Mouse (Mus musculus): ENCODE measurements at regions not wholly inside any gene's neighbourhood (a gene's known extent, or its start where the extent isn't known, plus 50 kb on each side); places are given as distances from the start of the nearest gene placed in this dataset.

- no peak for TF ChIP-seq CTCF (conservative IDR thresholded peaks at IDR 0.05; ENCODE audit: low read length)
- no peak for TF ChIP-seq NANOG (IDR thresholded peaks at IDR 0.05; ENCODE audit: borderline replicate concordance, low read length)
These were observed 320.0 kb upstream of the Klhl1 start for GRCm38 (mm10) chr14:96838910-96839309.

All from E14TG2a.4 (cell line).